Mouse (Mus musculus): ENCODE results near the gene Idi1.

DNA sequence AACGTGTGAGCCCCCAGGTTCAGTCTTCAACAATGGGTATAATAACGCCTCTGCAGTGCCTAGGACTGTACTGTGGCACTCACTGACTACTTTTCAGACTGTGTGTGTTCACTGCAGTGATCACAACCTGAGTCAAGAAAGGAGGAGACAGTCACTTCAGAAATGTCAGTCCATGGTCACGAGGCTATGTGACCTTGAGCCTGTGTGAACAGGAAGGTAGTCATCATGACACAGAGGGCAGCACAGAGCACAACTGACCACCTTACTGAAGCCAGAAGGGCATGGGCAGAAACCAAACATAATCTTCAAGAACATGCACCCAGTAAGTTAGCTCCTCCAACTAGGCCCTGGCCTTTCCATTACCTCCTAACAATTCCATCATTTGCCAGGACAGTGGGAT, 3.7 kb upstream of the Idi1 start:
- TF ChIP-seq POLR2A (IDR thresholded peaks at IDR 0.05; ENCODE audit: low read depth, low read length) (no peak), CTCF (IDR thresholded peaks at IDR 0.05; ENCODE audit: extremely low read depth, insufficient read length, insufficient replicate concordance, low read depth, low read length) (no peak)

All from small intestine, adult 2 months (tissue).